Mouse (Mus musculus) forebrain, embryonic 10.5 days (tissue): Measurements from ENCODE around the gene Inha. TPM values are rescaled to one million over a fixed set of nuclear protein-coding genes. Genes with fewer than 3 reads are reported as not detected.

Experiments used
- DNase-seq: peaks from one replicate; pipeline ENCODE4 v3.0.0-alpha.2; 2017; ENCODE audit warnings: low spot score; ENCODE audit errors: extremely low spot score
- H3K27ac ChIP-seq: fragments of 300-500 bp; sonication (generic); 2 replicates; pipeline ENCODE4 v1.5.1; 2016; ENCODE audit warnings: mild to moderate bottlenecking
- H3K27me3 ChIP-seq: fragments of 300-500 bp; sonication (generic); 2 replicates; pipeline ENCODE4 v1.6.1; 2016; ENCODE audit warnings: mild to moderate bottlenecking; ENCODE audit not compliant: poor library complexity, severe bottlenecking
- H3K36me3 ChIP-seq: fragments of 300-500 bp; sonication (generic); replicated peaks from 2 replicates; pipeline ENCODE4 v1.6.1; 2016; ENCODE audit warnings: mild to moderate bottlenecking, moderate library complexity
- H3K4me1 ChIP-seq: fragments of 300-500 bp; sonication (generic); 2 replicates; pipeline ENCODE4 v1.6.1; 2016
- H3K4me3 ChIP-seq: fragments of 300-500 bp; sonication (generic); 2 replicates; pipeline ENCODE4 v1.5.1; 2016; ENCODE audit warnings: mild to moderate bottlenecking, moderate library complexity
- H3K9me3 ChIP-seq: fragments of 300-500 bp; sonication (generic); 2 replicates; pipeline ENCODE4 v1.6.1; 2016; ENCODE audit warnings: mild to moderate bottlenecking, moderate library complexity
- WGBS: fragments of 180-500 bp; shearing (Covaris S2); methylation state at CpG from one replicate; pipeline ENCODE4 v1.1.7; 2016; 5-methylcytosine and 5-hydroxymethylcytosine counted together
- polyA plus RNA-seq: library from polyadenylated mRNA; unstranded; fragments of >200 nt; fragmentation: Nextera tagmentation; extraction: Ambion mirVana; gene quantifications from 2 replicates; pipeline ENCODE4 v1.2.1, GENCODE M21; 2016

The Inha gene
- polyA plus RNA-seq, 1 experiment from 2014 or later = 2.7 TPM

DNA sequence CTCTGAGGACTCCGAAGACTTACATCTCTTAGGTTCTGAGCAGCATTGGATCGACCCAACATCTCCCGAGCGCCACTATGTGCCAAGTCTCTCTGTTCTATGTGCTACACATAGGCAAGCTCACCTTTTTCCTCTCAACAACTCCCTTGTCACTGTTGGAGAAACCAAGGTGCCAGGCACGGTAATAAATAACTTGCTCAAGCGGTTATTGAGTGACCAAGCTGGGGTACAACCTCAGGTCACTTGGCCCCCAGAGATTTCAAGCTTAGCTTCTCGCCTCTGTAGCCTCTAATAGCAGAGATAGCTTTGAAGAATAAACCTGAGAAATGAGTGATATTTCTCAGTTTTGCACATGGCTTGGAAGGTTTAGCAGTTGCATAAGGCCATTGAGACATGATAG is 34.6 kb downstream of the Inha start:
- H3K36me3 ChIP-seq = peaks cover 8% of the 10 kb centered on the region
- DNase-seq = no peak
- H3K4me3 ChIP-seq = no peak overlapping the region
- H3K27me3 ChIP-seq = peaks cover 18% of the 10 kb centered on the region; the same call in 1 of the 2 replicates
- H3K9me3 ChIP-seq = no peaks in the 10 kb centered on the region
- 91% methylated on average over 7 of the region's 7 CpGs for whole genome bisulfite sequencing
- peaks cover 12% of the 10 kb centered on the region for H3K4me1 ChIP-seq
- H3K27ac ChIP-seq = no peak overlapping the region

DNA sequence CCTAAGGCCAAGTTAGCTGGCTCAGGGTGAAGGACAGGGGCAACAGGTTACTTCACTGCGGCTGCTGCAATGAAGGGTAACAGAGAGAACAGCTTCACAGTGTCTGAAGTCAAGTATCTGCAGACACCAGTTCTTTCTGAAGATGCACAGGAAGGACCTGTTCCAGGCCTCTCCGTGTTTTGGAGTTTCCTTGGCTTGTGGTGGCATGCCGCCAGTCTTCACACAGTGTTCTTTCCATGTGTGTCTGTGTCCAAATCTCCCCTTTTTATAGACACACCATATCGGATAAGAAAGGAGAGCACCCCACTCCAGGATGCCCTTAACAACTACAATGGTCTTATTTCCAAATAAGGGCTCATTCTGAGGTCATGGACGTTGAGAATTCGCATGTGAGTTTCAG is 37.5 kb downstream of the Inha start:
- WGBS = 88% methylated on average over 6 of the region's 6 CpGs
- Histone ChIP-seq H3K4me1 (peaks cover 21% of the 10 kb centered on the region), H3K27me3 (peaks cover 43% of the 10 kb centered on the region), H3K27ac (no peak overlapping the region), H3K36me3 (peaks cover 16% of the 10 kb centered on the region; the same call in 1 of the 2 replicates), H3K4me3 (no peak overlapping the region), H3K9me3 (no peaks in the 10 kb centered on the region)
- no peak for DNase-seq

DNA sequence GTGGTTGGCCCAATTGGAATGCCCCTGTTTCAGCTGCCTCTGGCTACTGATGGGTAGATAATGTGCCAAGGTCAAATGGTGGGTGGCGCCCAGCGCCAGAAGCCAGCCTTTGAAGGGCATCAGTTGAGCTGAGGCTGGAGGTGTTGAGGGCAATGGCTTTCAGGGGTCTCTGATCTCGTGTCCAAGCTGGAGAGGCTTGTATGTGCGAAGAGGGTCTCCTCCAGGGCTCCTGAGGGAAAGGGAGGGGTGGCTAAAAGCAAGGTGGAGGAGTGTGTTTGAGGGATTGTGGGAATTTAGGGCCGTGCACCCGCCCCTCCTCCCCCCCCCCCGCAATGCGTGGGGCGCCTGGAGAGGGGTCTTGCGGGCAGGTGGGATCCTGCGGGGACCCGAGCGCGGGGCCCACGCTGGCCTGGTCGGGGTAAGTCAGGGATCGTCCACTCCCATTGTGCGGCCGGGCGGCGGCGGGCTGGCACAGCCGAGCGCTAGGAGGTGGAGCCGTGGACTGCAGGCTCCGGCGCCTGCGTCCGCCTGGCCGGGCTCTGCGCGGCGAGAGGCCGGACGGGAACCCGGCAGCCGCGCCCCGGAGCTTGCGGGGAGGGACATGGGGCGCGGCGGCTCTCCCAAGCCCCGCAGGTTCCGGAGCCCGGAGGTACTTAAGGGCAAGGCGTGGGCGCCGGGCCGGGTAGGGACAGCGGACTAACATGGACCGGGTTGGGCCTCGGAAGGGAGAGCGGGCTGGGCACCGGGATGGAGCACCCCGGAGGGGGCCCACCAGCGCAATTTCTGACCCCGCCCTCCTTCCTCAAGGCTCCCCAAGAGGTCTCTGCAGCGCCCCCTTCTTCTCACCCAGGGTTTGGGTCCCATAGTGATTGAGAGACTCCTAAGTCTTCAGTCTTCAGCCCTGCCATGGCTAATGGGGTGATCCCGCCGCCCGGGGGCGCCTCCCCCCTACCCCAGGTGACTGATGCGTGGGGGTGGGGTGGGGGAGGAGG is 39.4 kb downstream of the Inha start, which contains the start of gene Slc4a3:
TSS of gene Slc4a3 (plus strand) at position 302 of the 992 bp plus-strand sequence.
- DNase-seq = peak; percentile 70
- Histone ChIP-seq H3K4me3 (peak within 1 kb of the TSS; percentile 85), H3K9me3 (no peaks in the 10 kb centered on the region), H3K4me1 (peaks cover 21% of the 10 kb centered on the region), H3K36me3 (peaks cover 36% of the 10 kb centered on the region), H3K27me3 (peaks cover 45% of the 10 kb centered on the region), H3K27ac (peak within 1 kb of the TSS; percentile 95)
- 2% methylated on average over 55 of the region's 64 CpGs for WGBS

DNA sequence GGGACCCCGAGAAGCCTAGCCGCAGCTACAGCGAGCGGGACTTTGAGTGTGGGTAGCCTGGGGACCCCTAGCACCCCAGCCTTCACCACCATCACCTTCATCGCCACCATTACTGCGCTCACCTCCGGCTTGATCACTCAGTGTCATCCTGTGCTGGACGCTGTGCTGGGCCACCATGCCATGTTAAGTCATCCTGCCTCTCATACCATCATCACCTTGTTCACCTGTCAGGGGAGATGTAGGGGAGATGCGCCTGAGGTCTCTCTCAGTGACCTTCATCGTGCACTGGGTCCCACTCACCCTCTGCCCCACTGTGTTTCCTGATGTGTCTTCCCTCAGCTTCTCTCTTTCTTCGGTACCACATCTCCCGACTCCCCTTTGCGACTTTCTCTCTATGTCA is 40.5 kb downstream of the Inha start:
- whole genome bisulfite sequencing = 98% methylated on average over 13 of the region's 13 CpGs
- DNase-seq = no peak
- peaks cover 46% of the 10 kb centered on the region for H3K36me3 ChIP-seq
- H3K4me1 ChIP-seq = peaks cover 21% of the 10 kb centered on the region
- peaks cover 45% of the 10 kb centered on the region for H3K27me3 ChIP-seq
- peak overlapping the region; percentile 95; the same call in 1 of the 2 replicates for H3K27ac ChIP-seq
- H3K4me3 ChIP-seq = peak overlapping the region; percentile 85
- no peaks in the 10 kb centered on the region for H3K9me3 ChIP-seq

DNA sequence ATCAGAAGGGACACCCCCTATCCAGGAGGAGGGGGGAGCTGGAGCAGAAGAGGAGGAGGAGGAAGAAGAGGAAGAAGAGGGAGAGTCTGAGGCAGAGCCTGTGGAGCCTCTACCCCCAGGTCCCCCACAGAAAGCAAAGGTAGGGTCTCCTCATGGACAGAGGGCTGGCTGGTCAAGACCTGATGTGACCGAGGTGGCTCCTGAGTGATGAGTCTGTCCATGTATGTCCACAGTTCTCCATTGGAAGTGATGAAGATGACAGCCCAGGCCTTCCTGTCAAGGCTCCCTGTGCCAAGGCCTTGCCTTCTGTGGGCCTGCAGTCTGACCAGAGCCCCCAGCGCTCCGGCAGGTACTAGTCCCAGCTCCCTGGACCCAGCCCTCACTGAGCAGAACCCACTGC is 41.2 kb downstream of the Inha start:
- whole genome bisulfite sequencing = 90% methylated on average over 3 of the region's 3 CpGs

DNA sequence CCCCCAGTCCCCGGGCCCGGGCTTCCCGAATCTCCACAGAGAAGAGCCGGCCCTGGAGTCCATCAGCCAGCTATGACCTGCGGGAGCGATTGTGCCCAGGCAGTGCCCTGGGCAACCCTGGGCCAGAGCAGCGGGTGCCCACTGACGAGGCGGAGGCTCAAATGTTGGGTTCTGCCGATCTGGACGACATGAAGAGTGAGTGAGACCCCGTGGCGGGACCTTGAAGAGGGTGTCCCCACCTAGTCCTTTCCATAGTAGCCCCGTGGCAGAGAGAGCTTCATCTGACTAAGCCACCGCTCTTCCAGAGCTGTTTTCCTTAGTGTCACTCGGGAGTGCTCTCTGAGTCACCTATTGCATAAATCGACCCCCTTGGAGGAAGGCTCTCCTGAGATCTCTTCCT is 42.0 kb downstream of the Inha start:
- 88% methylated on average over 17 of the region's 17 CpGs for WGBS
- Histone ChIP-seq H3K9me3 (no peaks in the 10 kb centered on the region), H3K4me3 (no peak overlapping the region), H3K27me3 (peaks cover 45% of the 10 kb centered on the region), H3K4me1 (peaks cover 21% of the 10 kb centered on the region), H3K36me3 (peaks cover 62% of the 10 kb centered on the region), H3K27ac (no peak overlapping the region)
- no peak for DNase-seq

More for the DNA sequence above, 41.2 kb downstream of the Inha start:
- Histone ChIP-seq H3K4me3 (no peak overlapping the region; the same call in 1 of the 2 replicates), H3K27ac (no peak overlapping the region), H3K9me3 (no peaks in the 10 kb centered on the region), H3K27me3 (peaks cover 45% of the 10 kb centered on the region), H3K36me3 (peaks cover 54% of the 10 kb centered on the region), H3K4me1 (peaks cover 21% of the 10 kb centered on the region)
- no peak for DNase-seq

DNA sequence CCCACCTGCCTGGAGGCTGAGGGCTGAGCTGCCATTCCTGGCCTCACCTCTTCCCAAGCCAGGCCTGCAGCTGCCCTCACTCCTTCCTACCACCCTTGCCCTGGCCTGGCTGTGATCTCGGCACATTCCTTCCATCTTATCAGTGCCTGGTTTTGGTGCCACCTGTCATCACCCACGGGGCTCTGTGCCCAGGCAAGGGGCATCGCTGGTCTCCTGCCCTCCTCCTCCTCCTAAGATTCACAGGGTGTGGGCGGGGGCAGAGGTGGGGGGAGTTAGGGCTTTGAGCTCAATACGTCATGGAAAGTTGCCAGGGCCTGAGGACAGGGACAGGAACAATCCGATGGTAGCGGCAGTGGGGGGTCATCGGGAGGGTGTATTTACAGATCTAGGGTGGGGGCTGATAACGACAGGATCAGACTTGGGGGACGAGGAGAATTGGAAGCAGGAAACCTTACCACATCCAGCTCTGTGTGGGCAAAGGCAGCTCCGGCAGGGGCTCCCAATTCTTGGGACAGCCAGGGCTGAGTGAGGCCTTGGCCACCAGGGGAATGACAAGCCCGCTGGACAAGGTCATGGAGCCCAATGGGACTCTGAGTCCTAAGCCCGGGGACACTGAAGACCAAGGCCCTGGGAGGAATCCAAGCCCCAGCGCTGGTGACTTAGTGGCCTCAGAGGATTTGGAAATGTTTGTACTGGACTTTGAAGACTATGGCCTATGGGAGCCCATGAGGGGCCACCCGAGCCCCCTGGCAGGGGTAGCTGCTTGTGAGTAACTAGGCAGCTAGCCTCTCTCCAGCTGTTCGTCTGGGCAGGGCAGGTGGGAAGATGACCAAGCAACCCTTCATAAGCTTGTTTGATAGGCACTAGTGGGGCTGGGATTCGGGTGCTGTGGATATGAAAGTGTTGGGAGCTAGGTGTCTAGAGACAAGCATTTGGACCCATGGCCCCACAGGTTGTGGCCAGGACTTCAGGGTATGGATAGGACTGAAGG is 42.7 kb downstream of the Inha start:
- Histone ChIP-seq H3K4me1 (peaks cover 21% of the 10 kb centered on the region), H3K27me3 (peaks cover 41% of the 10 kb centered on the region), H3K9me3 (no peaks in the 10 kb centered on the region), H3K36me3 (peaks cover 69% of the 10 kb centered on the region), H3K4me3 (no peak overlapping the region), H3K27ac (no peak overlapping the region)
- WGBS = 89% methylated on average over 17 of the region's 17 CpGs
- DNase-seq = no peak

DNA sequence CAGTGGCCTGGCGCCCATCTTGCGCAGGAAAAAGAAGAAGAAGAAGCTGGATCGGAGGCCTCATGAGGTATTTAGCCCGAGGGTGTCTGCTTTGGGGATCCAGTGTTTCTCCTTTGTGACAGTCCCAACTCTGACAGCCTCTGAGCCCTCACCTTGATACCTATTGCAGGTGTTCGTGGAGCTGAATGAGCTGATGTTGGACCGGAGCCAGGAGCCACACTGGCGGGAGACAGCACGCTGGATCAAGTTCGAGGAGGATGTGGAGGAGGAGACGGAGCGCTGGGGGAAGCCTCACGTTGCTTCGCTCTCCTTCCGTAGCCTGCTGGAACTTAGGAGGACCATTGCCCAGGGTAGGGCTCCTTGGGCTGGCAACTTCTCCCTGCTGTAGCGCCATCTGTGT is 43.7 kb downstream of the Inha start:
- WGBS = 91% methylated on average over 15 of the region's 15 CpGs
- H3K27me3 ChIP-seq = peaks cover 35% of the 10 kb centered on the region
- H3K4me3 ChIP-seq = no peak overlapping the region
- H3K9me3 ChIP-seq = no peaks in the 10 kb centered on the region
- H3K36me3 ChIP-seq = peaks cover 79% of the 10 kb centered on the region
- no peak overlapping the region for H3K27ac ChIP-seq
- no peak for DNase-seq
- H3K4me1 ChIP-seq = peaks cover 18% of the 10 kb centered on the region

DNA sequence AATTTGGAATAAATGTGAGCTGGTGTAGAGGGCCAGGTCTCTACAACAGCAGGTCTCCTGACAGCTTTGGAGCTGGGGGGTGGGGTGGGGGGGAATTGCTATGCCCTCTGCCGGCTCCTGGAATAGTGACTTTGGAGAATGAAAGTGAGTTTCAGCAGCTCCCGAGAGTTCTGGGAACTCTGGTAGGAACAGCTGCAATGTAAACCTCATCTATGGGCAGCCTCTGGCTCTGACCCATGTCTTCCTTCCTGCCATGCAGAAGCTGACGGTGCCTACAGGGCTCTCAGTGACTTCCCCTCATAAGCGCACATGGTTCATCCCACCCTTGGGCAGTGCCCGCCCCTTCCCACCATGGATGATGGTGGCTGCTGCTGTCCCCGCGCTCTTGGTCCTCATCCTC is 48.8 kb downstream of the Inha start:
- Histone ChIP-seq H3K36me3 (peaks cover 79% of the 10 kb centered on the region), H3K4me1 (peaks cover 18% of the 10 kb centered on the region), H3K27ac (no peak overlapping the region), H3K9me3 (no peaks in the 10 kb centered on the region), H3K27me3 (peaks cover 4% of the 10 kb centered on the region; the same call in 1 of the 2 replicates), H3K4me3 (no peak overlapping the region)
- WGBS = 90% methylated on average over 7 of the region's 7 CpGs
- no peak for DNase-seq

DNA sequence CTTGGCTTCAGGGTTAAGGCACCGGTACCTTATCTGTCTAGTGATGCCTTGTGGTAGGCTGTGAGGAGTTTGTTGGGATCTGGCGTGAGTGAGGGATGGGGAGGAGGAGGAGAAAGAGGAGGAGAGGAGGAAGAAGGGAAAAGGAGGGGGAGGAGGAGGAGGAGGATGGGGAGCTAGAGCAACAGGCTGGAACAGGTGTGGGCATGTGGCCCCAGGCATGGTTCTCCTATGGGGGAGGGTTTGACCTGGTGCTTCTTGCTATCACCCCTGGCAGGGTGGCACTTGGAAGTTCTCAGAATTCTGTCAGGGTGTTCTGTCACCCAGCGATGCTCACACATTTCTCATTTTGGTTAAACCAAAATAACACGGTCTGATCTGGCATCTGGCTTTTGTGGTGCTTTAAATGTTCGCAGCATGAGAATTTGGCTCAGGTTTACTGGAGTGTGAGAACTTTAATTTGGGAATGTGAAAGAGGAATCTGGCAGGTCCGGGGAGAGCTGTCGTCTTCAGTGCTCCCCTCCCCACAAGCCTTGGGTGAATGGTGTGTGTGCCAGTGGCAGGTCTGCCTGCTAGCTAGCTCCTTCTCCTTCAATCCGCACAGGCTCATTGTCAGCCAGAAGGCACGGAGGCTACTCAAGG is 49.4 kb downstream of the Inha start:
- H3K9me3 ChIP-seq = no peaks in the 10 kb centered on the region
- H3K4me3 ChIP-seq = no peak overlapping the region
- peaks cover 4% of the 10 kb centered on the region; the same call in 1 of the 2 replicates for H3K27me3 ChIP-seq
- peaks cover 18% of the 10 kb centered on the region for H3K4me1 ChIP-seq
- H3K27ac ChIP-seq = no peak overlapping the region
- WGBS = 94% methylated on average over 9 of the region's 9 CpGs
- H3K36me3 ChIP-seq = peaks cover 73% of the 10 kb centered on the region
- DNase-seq = no peak

DNA sequence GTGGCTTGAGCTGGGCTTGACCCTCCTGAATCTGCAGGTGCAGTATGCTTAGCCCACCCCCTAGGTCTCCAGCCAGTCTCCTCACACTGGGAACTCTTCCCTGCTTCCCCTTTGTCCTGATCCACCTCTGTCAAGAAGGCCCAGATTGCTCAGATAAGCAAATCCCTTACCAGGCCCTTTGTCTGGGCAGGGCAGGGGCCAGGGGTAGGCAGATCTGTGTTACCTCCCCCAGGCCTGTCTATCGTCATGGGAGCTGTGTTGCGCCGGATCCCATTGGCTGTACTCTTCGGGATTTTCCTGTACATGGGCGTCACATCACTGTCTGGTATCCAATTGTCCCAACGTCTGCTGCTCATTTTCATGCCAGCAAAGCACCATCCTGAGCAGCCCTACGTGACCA is 50.2 kb downstream of the Inha start:
- Histone ChIP-seq H3K9me3 (no peaks in the 10 kb centered on the region), H3K27ac (no peak overlapping the region), H3K4me3 (no peak overlapping the region), H3K36me3 (peaks cover 65% of the 10 kb centered on the region), H3K27me3 (peaks cover 4% of the 10 kb centered on the region; the same call in 1 of the 2 replicates), H3K4me1 (peaks cover 18% of the 10 kb centered on the region)
- 91% methylated on average over 7 of the region's 7 CpGs for WGBS
- DNase-seq = no peak
